Mouse (Mus musculus): ENCODE results near the gene Pou3f3. TPM values are rescaled to one million over a fixed set of nuclear protein-coding genes. Genes with fewer than 3 reads are reported as not detected.

The Pou3f3 gene
- polyA plus RNA-seq (2014; fragmentation: Nextera tagmentation; extraction: Ambion mirVana): 20.7 and 22.3 TPM in 2 replicates

DNA sequence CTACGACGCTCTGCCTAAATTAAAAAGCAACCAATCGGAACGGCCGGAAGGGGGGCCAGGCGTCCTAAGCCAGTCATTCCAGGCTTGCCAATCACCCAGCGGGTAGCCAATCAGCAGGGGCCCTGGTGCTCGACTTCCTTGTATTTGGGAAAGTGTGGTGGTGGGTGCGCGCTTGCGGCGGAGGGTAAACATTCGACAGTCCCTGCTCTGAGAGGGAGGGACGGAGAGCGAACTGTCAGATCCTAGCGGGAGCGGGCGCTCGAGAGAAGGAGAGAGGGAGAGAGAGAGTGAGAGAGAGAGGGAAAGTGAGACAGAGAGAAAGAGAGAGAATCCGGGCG, at the start of gene Pou3f3:
Gene Pou3f3, plus strand, starts transcription at position 191 of the 338 bp plus-strand sequence.
- under 1% methylated on average over 21 of the region's 21 CpGs for WGBS
- no peaks in the 10 kb centered on the region for H3K4me1 ChIP-seq (replicated peaks; ENCODE audit: control insufficient read depth, insufficient read depth, low read length)
- H3K9me3 ChIP-seq (ENCODE audit: control insufficient read depth, low read length): no peaks in the 10 kb centered on the region
- H3K9ac ChIP-seq (ENCODE audit: low read depth, low read length): peak within 1 kb of the TSS; percentile 99
- DNase-seq (ENCODE audit: low spot score): peak; percentile 96
- H3K27me3 ChIP-seq (ENCODE audit: control insufficient read depth, insufficient read depth, low read length): no peaks in the 10 kb centered on the region
- ATAC-seq (ENCODE audit: low FRiP score): peak; percentile 88
- H3K4me2 ChIP-seq (replicated peaks; ENCODE audit: low read depth, low read length): peak within 1 kb of the TSS; percentile 70
- H3K4me3 ChIP-seq (ENCODE audit: low read depth, low read length): peak within 1 kb of the TSS; percentile 99
- H3K27ac ChIP-seq (ENCODE audit: low read depth, low read length): peak within 1 kb of the TSS; percentile 100
- H3K36me3 ChIP-seq (ENCODE audit: control insufficient read depth, insufficient read depth, low read length): peaks cover 8% of the 10 kb centered on the region

DNA sequence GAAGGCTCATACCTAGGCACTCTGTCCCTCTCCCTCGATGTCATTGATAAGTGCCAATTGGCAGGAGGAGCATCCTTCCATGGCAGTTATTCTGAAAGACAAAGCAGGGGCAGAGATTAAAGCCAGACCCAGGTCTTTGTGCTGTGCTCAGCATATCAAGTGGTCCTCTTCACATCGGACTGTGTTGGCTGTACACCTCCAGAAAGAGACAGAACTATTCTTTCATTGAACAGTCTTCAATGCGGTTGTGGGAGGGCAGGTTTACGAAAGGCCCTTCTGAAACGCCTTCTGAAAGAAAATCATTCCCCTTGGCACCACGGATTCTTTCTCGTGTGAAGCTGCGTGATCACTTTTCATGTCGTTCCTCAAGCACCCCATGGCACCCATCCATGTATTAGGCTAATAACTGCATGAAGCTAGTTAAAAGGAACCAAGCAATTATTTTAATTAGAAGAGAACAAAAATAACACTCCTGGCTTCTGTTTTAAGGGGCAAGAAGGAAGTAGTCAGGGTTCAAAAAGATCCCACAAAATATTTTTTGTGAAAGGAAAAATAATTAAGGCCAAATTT, 47.1 kb upstream of the Pou3f3 start:
- DNase-seq (ENCODE audit: low spot score) (no peak), ATAC-seq (ENCODE audit: low FRiP score) (no peak)
- H3K27me3 ChIP-seq (ENCODE audit: control insufficient read depth, insufficient read depth, low read length): no peaks in the 10 kb centered on the region
- peaks cover 6% of the 10 kb centered on the region; the same call in 1 of the 2 replicates for H3K36me3 ChIP-seq (ENCODE audit: control insufficient read depth, insufficient read depth, low read length)
- H3K9me3 ChIP-seq (ENCODE audit: control insufficient read depth, low read length): no peaks in the 10 kb centered on the region
- H3K9ac ChIP-seq (ENCODE audit: low read depth, low read length): no peak overlapping the region
- no peak overlapping the region for H3K4me2 ChIP-seq (replicated peaks; ENCODE audit: low read depth, low read length)
- WGBS: 91% methylated on average over 9 of the region's 9 CpGs
- no peaks in the 10 kb centered on the region for H3K4me1 ChIP-seq (replicated peaks; ENCODE audit: control insufficient read depth, insufficient read depth, low read length)
- no peak overlapping the region for H3K4me3 ChIP-seq (ENCODE audit: low read depth, low read length)
- H3K27ac ChIP-seq (ENCODE audit: low read depth, low read length): no peak overlapping the region

DNA sequence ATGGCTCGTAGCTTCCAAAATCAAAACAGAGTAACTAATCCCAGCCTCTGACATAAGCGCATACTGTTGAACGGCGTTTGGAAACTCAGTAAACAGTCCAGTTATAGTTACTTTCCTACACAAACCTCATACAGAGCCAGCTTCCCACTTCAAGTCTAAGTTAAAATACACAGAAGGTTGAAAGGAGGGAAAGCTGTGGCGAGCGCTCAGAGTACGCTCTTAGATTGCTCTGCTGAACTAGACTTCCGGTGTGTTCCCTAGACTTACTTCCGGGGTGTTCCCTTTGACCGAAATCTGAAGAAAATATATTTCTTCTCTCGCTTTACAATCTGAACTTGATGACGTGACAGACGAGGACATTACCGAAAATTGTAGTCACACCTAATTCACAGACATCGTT, 44.1 kb upstream of the Pou3f3 start:
- no peaks in the 10 kb centered on the region for H3K9me3 ChIP-seq (ENCODE audit: control insufficient read depth, low read length)
- no peaks in the 10 kb centered on the region for H3K27me3 ChIP-seq (ENCODE audit: control insufficient read depth, insufficient read depth, low read length)
- peaks cover 3% of the 10 kb centered on the region; the same call in 1 of the 2 replicates for H3K36me3 ChIP-seq (ENCODE audit: control insufficient read depth, insufficient read depth, low read length)
- 94% methylated on average over 15 of the region's 15 CpGs for WGBS
- no peak for DNase-seq (ENCODE audit: low spot score)
- H3K27ac ChIP-seq (ENCODE audit: low read depth, low read length): no peak overlapping the region
- H3K4me2 ChIP-seq (replicated peaks; ENCODE audit: low read depth, low read length): no peak overlapping the region
- ATAC-seq (ENCODE audit: low FRiP score): no peak
- H3K4me3 ChIP-seq (ENCODE audit: low read depth, low read length): no peak overlapping the region
- H3K4me1 ChIP-seq (replicated peaks; ENCODE audit: control insufficient read depth, insufficient read depth, low read length): no peaks in the 10 kb centered on the region
- no peak overlapping the region for H3K9ac ChIP-seq (ENCODE audit: low read depth, low read length)

DNA sequence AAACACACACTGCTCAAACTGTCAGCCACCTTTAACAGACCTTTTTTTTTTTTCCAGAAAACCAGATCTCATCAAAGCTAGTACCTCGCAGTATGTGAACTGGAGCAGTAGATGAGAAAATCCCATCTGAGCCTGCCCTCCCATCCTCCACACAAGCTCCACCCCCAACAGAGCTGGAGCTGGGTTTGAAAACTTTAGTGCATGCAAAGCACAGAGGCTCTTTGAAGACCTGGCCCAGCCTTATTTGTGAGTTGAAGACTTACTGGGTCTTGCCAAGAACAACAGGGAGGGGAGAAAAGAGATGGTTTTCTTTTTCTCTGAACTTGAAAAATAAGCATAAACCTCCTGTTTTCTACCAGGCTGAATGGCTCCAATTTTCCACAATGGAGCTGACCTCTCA, 28.0 kb upstream of the Pou3f3 start:
- no peak for ATAC-seq (ENCODE audit: low FRiP score)

DNA sequence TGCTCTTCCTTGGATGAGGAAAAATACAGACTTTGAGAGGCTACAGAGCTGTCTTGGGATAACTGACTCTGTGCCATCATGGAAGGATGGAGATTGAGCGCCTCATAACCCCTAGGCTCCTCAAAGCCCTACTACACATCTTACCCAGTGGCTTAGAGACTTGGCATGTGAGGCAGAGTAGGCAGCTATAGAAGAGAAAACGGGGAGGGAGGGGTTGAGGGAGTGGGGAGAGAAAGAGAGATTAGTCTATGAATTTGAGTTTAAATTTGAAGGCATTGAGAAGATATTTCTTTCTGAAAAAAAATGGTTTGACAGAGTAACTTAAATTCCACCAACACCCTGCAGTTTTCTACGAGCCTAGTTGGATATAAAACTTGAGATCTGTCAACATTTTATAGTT, 14.9 kb upstream of the Pou3f3 start:
- Histone ChIP-seq H3K27ac (ENCODE audit: low read depth, low read length) (no peak overlapping the region), H3K9me3 (ENCODE audit: control insufficient read depth, low read length) (no peaks in the 10 kb centered on the region), H3K36me3 (ENCODE audit: control insufficient read depth, insufficient read depth, low read length) (no peaks in the 10 kb centered on the region), H3K4me1 (replicated peaks; ENCODE audit: control insufficient read depth, insufficient read depth, low read length) (peaks cover 2% of the 10 kb centered on the region), H3K9ac (ENCODE audit: low read depth, low read length) (no peak overlapping the region), H3K4me2 (replicated peaks; ENCODE audit: low read depth, low read length) (no peak overlapping the region), H3K27me3 (ENCODE audit: control insufficient read depth, insufficient read depth, low read length) (no peaks in the 10 kb centered on the region), H3K4me3 (ENCODE audit: low read depth, low read length) (no peak overlapping the region)
- ATAC-seq (ENCODE audit: low FRiP score): no peak
- 81% methylated on average over 3 of the region's 3 CpGs for WGBS
- no peak for DNase-seq (ENCODE audit: low spot score)

More for the DNA sequence above, 28.0 kb upstream of the Pou3f3 start:
- 81% methylated on average over 1 of the region's 1 CpGs for WGBS
- H3K4me3 ChIP-seq (ENCODE audit: low read depth, low read length): no peak overlapping the region
- no peaks in the 10 kb centered on the region for H3K4me1 ChIP-seq (replicated peaks; ENCODE audit: control insufficient read depth, insufficient read depth, low read length)
- no peak for DNase-seq (ENCODE audit: low spot score)
- H3K27ac ChIP-seq (ENCODE audit: low read depth, low read length): no peak overlapping the region
- no peaks in the 10 kb centered on the region for H3K27me3 ChIP-seq (ENCODE audit: control insufficient read depth, insufficient read depth, low read length)
- no peaks in the 10 kb centered on the region for H3K9me3 ChIP-seq (ENCODE audit: control insufficient read depth, low read length)
- H3K9ac ChIP-seq (ENCODE audit: low read depth, low read length): no peak overlapping the region
- peaks cover 8% of the 10 kb centered on the region; the same call in 1 of the 2 replicates for H3K36me3 ChIP-seq (ENCODE audit: control insufficient read depth, insufficient read depth, low read length)
- H3K4me2 ChIP-seq (replicated peaks; ENCODE audit: low read depth, low read length): no peak overlapping the region

DNA sequence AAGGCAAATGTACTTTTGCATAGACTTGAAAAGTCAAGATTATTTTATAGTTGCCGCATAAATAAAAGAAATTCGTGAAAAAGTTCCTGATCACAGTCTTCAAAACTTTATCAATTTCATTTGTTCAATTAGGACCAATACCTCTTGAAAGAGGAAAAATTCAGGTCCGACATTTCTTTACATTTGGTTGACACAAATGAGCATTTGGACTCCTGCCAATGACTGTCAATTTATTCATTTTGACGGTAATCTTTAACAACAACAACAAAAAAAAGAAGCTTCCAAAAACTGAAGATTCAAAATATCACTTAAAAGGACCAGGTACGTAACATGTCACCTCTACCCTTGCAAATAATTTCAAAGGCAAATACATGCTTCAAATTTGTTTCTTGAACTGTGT, 13.8 kb upstream of the Pou3f3 start:
- Histone ChIP-seq H3K9ac (ENCODE audit: low read depth, low read length) (no peak overlapping the region), H3K4me1 (replicated peaks; ENCODE audit: control insufficient read depth, insufficient read depth, low read length) (peaks cover 2% of the 10 kb centered on the region), H3K36me3 (ENCODE audit: control insufficient read depth, insufficient read depth, low read length) (no peaks in the 10 kb centered on the region), H3K4me2 (replicated peaks; ENCODE audit: low read depth, low read length) (no peak overlapping the region), H3K27ac (ENCODE audit: low read depth, low read length) (no peak overlapping the region), H3K27me3 (ENCODE audit: control insufficient read depth, insufficient read depth, low read length) (no peaks in the 10 kb centered on the region), H3K9me3 (ENCODE audit: control insufficient read depth, low read length) (no peaks in the 10 kb centered on the region), H3K4me3 (ENCODE audit: low read depth, low read length) (no peak overlapping the region)
- WGBS: 76% methylated on average over 5 of the region's 5 CpGs
- DNase-seq (ENCODE audit: low spot score) (no peak), ATAC-seq (ENCODE audit: low FRiP score) (no peak)

DNA sequence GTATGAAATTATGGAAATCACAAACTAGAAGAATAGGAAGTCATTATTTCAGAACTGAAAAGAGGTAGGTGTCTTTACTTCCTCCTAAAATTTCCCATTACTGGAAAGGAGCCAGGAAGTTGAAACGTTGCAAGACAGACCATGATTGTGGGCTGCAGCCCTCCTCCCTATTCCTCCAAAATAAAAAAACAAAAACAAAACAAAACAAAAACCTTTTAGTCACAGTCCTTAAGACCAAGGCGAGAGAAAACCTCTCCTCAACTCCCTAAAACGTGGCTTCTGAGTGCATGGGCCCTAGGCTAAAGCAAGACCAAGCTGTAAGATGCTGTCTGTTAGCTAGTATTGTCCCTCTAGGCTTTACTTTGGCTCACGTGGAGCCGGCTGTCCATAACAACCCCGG, 11.7 kb upstream of the Pou3f3 start:
- 4% methylated on average over 6 of the region's 6 CpGs for WGBS
- Histone ChIP-seq H3K9me3 (ENCODE audit: control insufficient read depth, low read length) (no peaks in the 10 kb centered on the region), H3K4me2 (replicated peaks; ENCODE audit: low read depth, low read length) (peak overlapping the region; percentile 69), H3K36me3 (ENCODE audit: control insufficient read depth, insufficient read depth, low read length) (no peaks in the 10 kb centered on the region), H3K9ac (ENCODE audit: low read depth, low read length) (peak overlapping the region; percentile 79), H3K27ac (ENCODE audit: low read depth, low read length) (peak overlapping the region; percentile 96), H3K27me3 (ENCODE audit: control insufficient read depth, insufficient read depth, low read length) (no peaks in the 10 kb centered on the region), H3K4me1 (replicated peaks; ENCODE audit: control insufficient read depth, insufficient read depth, low read length) (peaks cover 2% of the 10 kb centered on the region), H3K4me3 (ENCODE audit: low read depth, low read length) (peak overlapping the region; percentile 99)
- ATAC-seq (ENCODE audit: low FRiP score) (no peak; the same call in 1 of the 2 replicates), DNase-seq (ENCODE audit: low spot score) (no peak)

DNA sequence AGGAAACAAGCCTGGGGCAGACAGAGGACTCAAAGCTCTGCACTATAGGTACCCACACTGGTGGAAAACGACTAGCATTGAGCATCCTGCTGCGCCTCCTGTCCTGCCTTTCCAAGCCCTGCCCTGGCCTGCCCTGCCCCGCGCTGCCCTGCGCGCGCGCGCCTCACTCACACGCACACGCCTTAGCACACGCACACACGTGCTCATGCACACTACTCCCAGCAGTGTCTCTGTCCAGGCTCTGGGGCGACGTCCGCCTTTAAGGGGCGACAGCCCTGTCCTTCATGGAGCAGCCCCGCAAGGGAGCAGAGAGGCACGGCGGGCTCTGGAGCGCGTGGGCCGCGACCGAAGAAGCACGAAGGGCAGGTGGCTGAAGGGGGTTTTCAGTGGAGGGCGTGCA, 11.2 kb upstream of the Pou3f3 start:
- peak overlapping the region; percentile 96 for H3K27ac ChIP-seq (ENCODE audit: low read depth, low read length)

DNA sequence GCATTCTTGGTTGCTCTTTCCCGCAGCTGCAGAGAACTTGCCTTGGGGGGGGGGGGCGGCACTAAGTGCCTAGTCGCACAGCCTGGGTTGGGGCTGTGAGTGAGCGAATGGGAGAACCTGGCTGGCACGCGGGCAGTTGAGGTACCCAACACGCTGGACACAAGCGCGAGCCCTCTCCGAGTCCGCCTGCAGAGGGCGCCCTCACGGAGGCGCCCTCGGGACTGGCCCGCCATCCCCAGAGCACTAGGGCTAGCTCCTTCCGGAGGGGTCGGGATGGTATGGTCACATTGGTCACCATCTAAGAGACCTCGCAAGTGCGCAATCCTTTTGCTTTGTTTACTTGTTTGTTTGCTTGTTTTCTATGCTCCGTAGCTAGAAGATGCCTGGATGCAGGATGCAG, 10.8 kb upstream of the Pou3f3 start:
- Histone ChIP-seq H3K4me1 (replicated peaks; ENCODE audit: control insufficient read depth, insufficient read depth, low read length) (peaks cover 4% of the 10 kb centered on the region), H3K27me3 (ENCODE audit: control insufficient read depth, insufficient read depth, low read length) (peaks cover 2% of the 10 kb centered on the region; the same call in 1 of the 2 replicates), H3K9me3 (ENCODE audit: control insufficient read depth, low read length) (no peaks in the 10 kb centered on the region), H3K9ac (ENCODE audit: low read depth, low read length) (peak overlapping the region; percentile 79), H3K4me3 (ENCODE audit: low read depth, low read length) (peak overlapping the region; percentile 99), H3K27ac (ENCODE audit: low read depth, low read length) (peak overlapping the region; percentile 96), H3K4me2 (replicated peaks; ENCODE audit: low read depth, low read length) (peak overlapping the region; percentile 69), H3K36me3 (ENCODE audit: control insufficient read depth, insufficient read depth, low read length) (no peaks in the 10 kb centered on the region)
- 1% methylated on average over 18 of the region's 21 CpGs for WGBS
- DNase-seq (ENCODE audit: low spot score) (peak; percentile 90), ATAC-seq (ENCODE audit: low FRiP score) (peak; percentile 69)

More for the DNA sequence above, 11.2 kb upstream of the Pou3f3 start:
- peak; percentile 73 for DNase-seq (ENCODE audit: low spot score)
- Histone ChIP-seq H3K4me2 (replicated peaks; ENCODE audit: low read depth, low read length) (peak overlapping the region; percentile 69), H3K27me3 (ENCODE audit: control insufficient read depth, insufficient read depth, low read length) (no peaks in the 10 kb centered on the region), H3K36me3 (ENCODE audit: control insufficient read depth, insufficient read depth, low read length) (no peaks in the 10 kb centered on the region), H3K4me1 (replicated peaks; ENCODE audit: control insufficient read depth, insufficient read depth, low read length) (peaks cover 4% of the 10 kb centered on the region), H3K9ac (ENCODE audit: low read depth, low read length) (peak overlapping the region; percentile 79), H3K4me3 (ENCODE audit: low read depth, low read length) (peak overlapping the region; percentile 99), H3K9me3 (ENCODE audit: control insufficient read depth, low read length) (no peaks in the 10 kb centered on the region)
- WGBS: under 1% methylated on average over 25 of the region's 27 CpGs
- peak; percentile 59 for ATAC-seq (ENCODE audit: low FRiP score)
